Mouse (Mus musculus) CD4-positive, CD25-positive, alpha-beta regulatory T cell (primary cell): Measurements from ENCODE around the gene Galnt17. TPM values are rescaled to one million over a fixed set of nuclear protein-coding genes. Genes with fewer than 3 reads are reported as not detected.

Experiments used
- polyA plus RNA-seq: library from polyadenylated mRNA; unstranded; fragments of 100-300 nt; shearing (Covaris generic); gene quantifications from one replicate; pipeline ENCODE4 v1.2.1, GENCODE M21; 2017

Gene Galnt17
- 0.12 TPM for polyA plus RNA-seq

GRCm38 (mm10) chr5:131308397-131308796, at the start of gene Galnt17:
Gene Galnt17, minus strand, starts transcription at chr5:131308497.

